Mouse (Mus musculus) heart, adult 9 months (tissue): Measurements from ENCODE around the gene Il11ra1.
"Not testable (repeated sequence)": the region's sequence is repeated elsewhere in the genome, so short reads cannot be mapped to it uniquely, and the experiment has no call there.

ENCODE experiments used
- DNase-seq, 2 experiments: peaks; one replicate each; pipeline ENCODE4 v3.0.0; 2022; ENCODE audit warnings: low spot score in 2 of 2

Gene Il11ra1

DNA sequence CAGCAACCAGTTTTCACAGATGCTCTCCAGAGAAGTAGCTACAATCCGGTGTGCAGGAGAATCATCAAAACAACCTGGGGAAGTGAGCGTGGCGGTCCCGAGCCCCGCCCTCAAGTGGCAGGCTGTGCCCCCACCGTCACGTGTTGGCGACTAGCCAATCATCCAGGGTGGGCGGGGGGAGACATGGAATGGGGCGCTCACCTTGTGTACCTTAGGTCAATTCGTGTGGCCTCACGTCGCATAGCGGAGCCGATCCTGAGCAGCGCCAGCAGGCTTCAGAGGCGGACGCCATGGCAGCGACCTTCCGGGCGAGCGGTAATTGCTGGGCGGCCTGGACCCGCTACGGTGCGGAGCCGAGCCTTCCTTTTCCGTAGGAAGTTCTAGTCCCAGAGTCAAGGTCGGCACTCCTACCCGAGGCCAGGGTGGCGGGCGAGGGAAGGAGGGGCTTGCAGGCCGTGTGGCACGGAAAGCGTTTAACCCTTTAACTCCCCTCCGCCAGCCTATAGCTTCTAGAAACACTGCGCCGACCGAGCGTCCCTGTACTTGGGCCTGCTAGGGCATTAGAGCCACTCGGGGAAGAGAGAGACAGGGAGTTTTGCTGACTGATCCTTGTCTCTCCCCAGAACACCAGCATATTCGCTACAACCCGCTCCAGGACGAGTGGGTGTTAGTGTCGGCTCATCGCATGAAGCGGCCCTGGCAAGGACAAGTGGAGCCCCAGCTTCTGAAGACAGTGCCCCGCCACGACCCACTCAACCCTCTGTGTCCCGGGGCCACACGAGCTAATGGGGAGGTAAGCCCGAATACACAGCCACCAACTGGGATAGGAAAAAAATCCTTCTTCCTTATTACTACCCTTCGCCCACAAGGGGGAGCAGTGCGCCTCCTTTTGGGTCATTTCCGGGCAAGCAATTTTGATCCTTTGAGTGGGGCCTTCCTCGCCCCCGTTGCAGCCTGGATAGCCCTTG lies 55.8 kb downstream of the Il11ra1 start, which contains the start of gene Sigmar1:
Gene Sigmar1, minus strand, starts transcription at position 820 of the 968 bp plus-strand sequence.
- DNase-seq: peak; percentile 86 to 87

DNA sequence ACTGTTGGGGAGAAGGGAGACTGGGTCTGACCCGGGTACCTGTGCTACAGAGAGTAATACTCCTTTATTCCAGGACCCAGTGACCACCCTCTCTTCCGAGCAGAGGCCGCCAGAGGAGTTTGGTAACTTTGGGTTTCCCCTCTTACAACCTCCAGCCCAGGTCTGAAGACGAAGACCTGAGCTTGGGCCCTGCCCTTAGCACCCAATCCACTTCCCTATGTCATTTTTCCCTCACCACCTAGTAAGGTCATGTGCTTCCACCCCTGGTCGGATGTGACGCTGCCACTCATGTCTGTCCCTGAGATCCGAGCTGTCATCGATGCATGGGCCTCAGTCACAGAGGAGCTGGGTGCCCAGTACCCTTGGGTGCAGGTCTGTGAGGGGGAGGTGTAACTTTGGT lies 56.7 kb downstream of the Il11ra1 start:
- no peak for DNase-seq

DNA sequence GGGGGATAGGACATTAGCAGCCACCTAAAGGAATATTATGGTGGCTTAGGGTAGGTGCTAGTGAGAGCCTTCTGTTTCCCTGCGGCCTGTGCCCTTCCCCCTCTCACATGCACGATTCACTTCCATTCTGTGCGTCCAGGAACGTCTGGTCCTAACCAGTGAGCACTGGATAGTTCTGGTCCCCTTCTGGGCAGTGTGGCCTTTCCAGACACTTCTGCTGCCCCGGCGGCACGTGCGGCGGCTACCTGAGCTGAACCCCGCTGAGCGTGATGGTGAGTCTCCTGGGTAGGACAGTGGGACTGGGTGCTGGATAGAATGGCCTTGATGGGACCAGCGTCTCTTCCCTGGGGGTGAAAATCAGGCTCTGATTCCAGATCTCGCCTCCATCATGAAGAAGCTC lies 57.5 kb downstream of the Il11ra1 start:
- no peak for DNase-seq

DNA sequence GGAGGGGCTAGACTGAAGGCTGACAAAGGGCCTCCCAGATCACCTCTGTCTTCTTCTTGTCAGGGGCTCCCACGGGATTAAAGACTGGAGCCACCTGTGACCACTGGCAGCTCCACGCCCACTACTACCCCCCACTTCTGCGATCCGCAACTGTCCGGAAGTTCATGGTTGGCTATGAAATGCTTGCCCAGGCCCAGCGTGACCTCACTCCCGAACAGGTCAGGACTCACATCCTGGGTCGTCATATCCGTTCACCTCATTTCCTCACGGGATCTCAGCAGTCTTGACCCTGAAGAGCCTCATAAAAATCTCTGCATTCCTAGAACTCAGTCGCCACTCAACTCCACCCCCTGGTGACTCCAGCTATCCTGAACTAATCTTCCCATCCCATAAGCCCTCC lies 58.2 kb downstream of the Il11ra1 start:
- no peak for DNase-seq

DNA sequence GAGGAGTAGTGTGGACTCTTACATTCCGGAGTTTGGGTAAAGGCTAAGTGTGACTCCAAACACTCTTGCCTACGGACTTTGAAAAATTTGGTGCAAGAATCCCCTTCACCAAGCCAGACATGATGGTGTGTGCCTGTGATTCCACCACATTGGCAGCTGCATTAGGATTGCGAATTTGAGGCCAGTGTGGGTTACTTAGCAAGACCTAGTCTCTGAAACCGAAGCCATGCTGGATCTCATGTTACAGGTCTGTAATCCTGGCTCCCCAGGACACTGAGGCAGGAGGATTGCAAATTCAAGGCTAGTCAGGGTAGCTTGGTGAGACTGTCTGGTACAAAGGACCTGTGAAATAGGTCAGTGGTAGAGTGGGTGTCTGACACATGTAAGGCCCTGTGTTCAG lies 58.9 kb downstream of the Il11ra1 start:
- DNase-seq: no peak

DNA sequence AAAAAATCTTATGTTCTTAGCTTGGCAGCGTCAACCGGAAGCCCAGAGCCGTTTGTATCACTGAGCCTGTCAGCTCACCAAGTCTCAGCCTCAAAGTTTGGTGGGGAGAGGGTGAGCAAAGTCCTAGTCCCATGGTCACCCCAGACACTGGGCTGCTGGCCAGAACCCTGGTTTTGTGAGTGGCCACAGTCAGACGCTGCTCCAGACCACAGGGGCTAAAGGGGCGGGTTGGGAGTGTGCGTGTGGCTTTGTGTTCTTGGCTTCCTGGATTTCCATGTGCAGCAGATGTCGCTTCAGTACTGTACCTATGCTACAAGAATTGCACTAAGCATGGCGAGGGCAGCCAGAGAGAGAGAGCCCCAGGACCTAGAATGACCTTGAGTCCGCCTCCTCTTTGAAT lies 59.4 kb downstream of the Il11ra1 start:
- no peak for DNase-seq

DNA sequence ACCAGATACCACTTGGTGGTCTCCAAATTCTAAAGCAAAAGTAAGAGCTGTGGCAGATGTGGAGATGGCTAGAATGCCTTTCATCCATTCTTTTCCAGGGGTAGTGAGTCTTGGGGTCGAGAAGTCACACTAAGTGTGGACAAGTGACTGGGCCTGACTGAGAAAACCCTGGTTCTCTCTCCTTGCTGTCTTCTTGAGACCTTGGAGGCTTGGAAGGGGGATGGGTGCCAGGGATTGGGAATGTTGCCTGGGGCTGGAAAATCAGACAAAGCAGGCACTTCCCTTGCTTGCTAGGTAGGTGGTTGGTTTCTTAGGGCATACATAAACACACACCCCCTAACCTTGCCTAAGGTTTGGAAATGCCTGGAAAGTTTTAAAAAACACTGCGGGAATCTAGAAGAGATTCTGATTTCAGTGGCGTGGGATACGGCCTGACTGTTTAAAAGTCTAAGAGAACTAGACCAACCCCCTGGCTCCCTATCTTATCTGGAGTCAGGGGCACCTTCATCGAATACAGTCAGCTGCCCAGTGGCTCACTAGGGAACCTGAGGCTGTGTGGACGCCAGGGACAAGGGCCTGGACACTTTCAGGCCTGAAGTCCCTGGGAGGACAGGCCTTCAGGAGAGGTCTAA lies 60.0 kb downstream of the Il11ra1 start:
- DNase-seq: no peak

DNA sequence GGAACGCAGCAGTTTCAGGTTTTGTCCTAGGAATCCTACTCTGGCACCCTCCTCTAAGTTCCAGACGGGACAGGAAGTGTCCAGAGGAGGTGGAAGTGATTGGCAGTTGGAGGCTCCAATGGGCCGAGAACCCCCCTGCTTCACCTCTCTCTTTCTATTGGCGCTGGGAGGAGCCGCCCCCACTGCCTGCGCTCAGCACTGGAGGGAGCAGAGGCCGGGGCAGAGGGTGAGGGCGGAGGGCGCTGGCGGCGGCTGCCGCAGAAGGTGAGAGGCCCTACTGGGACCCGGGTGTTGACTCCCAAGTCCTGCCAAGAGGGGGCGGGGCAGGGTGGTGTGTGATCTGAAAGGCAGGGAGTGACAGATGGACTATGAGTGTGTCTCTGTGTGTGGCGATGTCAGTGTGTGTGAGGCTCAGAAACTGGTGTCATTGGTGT lies 60.5 kb downstream of the Il11ra1 start:
- DNase-seq: peak; percentile 97

DNA sequence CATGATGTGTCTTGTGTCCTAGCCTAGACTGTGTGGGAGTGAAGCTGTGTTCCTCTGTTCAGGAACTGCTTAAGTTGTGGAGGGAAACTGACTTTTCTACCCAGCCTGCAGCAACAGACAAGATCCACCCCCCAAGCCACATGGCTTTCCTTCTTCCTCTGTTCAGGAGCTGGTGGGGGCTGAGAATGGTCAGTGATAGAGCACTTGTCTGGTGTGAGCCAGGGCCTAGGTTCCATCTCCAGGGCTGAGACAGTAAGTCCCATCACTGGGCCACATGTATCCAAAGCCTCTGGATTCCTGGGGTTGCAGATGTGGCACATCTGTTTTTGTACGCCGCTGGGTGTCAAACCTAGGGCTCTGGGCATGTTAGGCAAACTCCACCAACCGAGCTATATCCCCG lies 61.1 kb downstream of the Il11ra1 start:
- no peak for DNase-seq

DNA sequence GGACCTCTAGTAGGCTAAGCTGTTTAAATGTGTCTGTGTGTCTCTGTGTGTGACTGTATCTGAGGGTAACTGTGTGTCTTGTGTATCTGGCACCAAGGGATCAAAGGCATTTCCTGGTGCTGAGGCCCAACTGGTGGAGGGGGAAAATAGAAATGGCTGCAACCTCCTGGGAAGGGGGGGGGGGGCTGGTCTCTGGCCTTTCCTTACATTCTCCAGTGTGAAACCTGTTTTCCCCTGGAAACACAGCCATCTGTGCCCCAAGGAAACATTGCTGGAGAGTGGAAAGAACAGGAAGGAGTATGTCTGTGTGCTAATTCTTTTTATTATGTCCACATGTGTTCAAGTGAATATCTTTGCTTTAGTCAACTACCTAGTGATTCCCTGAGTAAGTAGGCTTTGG lies 61.9 kb downstream of the Il11ra1 start:
- no peak for DNase-seq

DNA sequence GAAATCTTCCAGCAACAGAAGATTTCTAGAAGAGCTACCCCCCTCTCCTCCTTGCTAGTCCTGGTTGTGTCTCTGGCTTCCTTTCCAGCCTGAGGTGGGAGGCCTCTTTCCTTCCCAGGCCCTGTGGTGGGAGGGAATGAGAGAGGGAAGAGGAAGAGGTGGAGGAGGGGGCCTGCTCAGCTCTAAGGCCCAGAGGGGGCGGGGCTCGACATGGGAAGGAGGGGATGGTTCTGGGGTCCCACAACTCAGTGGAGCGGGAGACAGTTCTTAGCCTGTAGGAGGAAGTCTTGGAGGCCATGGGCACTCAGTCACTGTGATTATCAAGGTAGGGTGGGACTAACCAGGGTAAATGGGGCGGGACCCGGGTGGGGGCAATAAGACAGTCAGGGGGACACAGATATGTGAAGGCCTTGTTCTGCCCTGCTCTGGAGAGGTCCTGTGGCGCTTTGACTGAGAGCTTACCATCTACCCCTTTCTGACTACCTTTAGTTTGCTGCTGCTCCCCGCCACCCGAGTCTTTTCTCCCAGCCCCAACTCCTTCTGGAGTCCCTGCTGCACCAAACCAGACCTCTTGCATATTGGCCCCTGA lies 62.4 kb downstream of the Il11ra1 start:
- no peak for DNase-seq

DNA sequence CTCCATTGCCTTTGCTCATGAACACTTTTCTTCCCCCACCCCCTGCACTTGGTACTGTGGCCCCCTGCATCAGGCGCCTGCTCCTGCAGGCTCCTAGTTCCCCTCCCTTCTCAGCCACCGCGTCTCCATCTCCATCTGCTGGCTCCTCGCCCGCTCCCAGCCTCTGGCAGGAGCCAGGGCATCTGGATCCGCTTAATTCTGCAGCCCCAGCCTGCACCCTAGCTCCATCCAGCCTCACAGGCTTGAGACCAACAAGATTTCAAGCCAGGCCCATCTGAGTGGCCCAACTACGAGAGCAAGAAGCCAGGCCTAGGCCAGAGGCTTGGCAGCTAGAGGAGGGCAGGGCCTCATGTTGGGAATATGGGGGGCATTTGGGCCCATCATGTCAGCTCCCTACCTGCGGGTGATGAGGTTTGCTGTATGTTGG lies 62.9 kb downstream of the Il11ra1 start:
- peak; percentile 57 to 64 for DNase-seq

DNA sequence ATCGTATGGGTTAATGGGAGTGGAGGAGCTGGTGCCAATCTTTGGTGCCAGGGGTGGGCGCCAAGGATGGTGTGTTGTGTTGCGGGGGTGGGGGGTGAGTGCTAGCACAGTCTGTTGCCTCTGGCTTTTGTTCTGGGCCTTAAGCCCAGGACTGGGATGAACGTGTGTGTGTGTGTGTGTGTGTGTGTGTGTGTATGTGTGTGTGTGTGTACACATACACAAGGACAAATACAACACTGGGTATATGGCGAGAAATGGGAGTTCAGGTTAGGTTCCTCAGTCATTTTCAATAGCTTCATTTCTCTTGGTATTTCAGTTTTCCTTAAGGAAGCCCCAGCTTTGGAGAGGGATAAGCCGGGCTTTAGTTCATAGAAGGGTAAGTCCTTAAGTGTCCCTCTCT lies 63.4 kb downstream of the Il11ra1 start:
- DNase-seq: not testable (repeated sequence)

DNA sequence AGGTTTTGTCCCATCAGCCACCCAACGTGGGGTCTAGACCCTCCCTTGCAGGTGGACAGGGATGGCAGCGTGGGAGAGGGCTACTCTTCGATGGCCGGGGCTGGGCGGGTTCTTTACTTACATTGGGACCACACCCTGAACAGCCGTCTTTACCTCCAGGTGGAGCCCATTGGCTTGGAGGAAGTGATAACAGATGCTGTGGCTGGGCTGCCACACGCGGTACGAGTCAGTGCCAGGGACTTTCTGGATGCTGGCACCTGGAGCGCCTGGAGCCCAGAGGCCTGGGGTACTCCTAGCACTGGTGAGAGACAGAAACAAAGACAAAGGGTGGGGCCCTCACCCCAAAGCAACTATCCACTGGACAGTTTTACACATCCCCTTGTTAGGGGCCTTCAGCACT lies 67.5 kb downstream of the Il11ra1 start:
- DNase-seq: not testable (repeated sequence)

DNA sequence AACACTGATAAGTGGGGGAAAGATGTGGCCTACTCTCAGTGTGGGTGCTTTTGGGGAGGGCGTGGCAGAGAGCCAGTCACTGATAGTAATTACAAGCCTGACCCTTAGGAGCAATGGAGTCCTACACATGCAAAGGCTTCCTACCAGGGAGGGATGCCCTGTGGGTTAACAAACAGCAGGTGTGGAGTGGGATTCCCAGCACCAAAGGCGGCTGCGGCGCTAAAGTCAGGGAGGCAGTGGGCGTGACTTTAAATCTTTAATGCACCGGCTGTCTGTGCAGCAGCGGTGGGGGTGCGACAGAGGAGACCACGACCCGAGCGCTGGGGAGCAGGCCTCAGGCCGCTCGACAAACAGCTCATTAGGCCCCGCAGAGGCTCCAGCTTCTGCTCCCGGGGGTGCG lies 73.2 kb downstream of the Il11ra1 start:
- not testable (repeated sequence) for DNase-seq

DNA sequence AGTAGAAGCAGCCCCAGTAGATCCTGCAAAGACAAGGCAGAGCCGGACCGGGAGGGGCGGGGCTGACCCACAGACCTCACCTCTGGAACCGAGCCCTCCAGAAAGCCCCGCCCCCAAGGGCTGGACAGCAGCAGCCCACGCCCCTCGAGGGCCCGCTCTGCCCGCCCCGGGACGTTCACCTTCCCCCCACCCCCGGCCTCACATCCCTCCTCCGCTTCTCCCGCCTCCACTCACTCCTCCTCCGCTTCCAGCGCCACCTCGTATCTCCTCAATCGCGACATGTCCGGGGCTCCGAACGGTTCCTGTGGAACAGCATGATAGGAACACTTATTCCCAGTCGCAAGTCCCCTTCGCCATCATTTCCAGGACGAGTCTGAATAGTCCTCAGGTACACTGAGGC lies 73.7 kb downstream of the Il11ra1 start:
- peak; percentile 73 to 76 for DNase-seq

DNA sequence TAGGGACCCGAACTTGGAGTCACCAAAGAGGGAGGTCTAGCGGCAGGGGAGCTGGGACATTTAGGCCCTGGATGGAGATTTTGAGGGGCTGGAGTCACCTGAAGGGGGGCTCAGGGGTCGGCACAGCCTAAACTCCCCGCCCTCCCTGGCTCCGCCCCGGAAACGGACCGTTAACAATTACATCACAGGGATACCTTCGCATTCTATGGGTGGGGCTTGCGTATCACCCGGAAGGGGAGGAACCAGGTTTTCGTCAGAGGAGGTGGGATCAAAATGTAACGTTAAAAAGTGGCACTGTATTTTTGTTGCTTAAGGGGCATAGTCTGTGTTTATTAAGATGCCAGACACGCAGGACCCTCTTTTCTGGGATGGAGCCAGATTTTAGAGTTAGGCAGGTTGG lies 74.2 kb downstream of the Il11ra1 start, which contains the start of gene Ccl27a:
Gene Ccl27a, minus strand, starts transcription at position 246 of the 400 bp plus-strand sequence.
- peak; percentile 78 to 82 for DNase-seq

DNA sequence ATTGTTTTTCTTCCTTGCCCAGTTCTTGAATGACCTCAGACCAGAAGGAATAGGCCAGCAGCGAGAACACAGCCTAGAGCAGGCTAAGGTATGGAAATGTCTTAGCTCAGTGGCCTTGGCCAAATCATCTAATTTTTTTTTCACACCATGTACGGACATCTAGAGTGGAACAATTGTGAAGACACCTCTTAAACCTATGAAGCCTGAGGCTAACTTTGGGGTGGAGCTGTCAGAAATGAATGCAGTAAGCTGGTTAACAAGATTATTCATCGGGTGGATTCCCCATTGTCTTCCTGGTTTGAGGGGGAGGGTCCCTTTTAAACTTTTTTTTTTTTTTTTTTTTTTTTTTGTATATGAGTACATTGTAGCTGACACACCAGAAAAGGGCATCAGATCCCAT lies 74.7 kb downstream of the Il11ra1 start:
- not testable (repeated sequence) for DNase-seq

DNA sequence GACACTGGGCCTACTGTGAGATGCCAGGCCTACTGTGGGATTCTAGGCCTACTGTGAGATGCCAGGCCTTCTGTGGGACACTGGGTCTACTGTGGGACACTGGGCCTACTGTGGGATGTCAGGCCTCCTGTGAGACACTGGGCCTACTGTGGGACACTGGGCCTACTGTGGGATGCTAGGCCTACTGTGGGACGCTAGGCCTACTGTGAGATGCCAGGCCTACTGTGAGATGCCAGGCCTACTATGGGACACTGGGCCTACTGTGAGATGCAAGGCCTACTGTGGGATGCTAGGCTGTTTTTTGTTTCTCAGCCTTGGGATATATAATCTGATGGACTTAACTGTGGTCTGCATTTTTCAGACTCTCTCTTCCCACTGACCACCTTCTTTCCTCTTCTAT lies 76.1 kb downstream of the Il11ra1 start:
- not testable (repeated sequence) for DNase-seq

DNA sequence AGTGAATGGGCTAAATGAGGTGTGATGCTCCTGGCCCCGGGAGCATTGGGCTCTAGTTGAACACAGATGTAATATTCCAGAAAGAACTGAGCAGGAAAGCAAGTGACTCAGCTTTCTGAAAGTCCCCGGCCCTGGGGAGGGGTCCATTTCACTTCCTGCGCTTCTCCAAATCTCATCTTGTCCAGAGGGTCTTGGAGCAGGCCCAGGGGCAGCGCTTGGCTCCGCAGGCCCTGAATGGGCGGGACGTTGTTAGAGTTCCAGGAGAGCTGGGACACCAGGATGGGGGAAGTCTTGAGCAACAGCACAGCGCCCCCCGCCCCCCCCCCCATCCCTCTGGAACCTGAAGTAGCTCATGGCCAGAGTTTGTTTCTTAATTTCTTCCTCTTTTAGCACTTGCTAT lies 81.5 kb downstream of the Il11ra1 start:
- peak in 1 of 2 experiments; percentile 46 for DNase-seq

DNA sequence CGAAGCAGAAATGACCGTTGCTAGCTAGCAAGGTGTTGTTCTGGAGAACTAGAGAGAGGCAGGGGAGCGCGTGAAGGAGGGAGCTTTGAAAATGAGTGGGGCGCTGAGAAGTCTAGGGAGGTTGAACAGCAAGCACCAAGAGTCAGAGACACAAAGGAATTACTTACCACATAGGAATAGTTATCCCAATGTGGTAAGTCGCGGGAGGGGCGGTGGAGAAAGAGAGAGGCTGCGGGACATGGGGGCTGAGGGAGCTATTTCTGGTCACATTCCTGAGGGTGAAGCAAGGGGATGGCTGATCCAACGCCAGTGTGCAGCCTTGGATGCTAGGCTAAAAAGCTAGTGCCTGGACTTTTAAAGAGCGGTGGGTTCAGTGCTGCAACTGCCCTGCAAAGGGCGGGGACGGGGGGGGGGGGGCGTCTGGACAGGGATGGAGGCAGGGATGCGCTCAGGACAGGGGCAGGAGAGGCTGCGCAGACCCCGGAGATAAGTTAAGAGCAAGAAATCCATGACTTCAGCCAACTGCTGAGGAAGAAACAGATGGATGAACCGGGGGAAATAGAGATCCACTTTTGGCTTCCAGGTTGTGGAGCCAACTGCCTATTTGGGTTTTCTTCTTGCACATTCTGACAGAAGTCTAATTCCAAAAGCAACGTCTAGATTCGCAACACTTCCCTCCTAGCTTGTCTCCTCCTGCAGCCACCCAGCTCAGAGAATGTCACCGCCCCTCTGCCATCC lies 82.1 kb downstream of the Il11ra1 start:
- DNase-seq: not testable (repeated sequence)

DNA sequence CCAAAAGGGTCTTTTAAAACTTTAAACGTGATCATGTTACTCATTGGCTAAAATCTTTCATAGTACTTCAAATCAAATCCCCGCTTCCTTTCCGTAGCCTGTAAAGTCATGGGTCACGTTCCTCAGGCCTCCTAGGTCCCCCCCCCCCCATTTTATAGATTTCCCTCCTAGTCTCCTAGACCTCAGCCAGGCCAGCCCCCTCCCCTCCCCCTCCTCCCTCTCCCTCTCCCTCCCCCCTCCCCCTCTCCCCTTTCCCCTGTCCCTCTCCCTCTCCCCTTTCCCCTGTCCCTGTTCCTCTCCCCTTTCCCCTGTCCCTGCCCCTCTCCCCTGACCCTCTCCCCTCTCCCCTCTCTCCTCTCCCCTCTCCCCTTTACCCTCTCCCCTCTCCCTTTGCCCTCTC lies 82.9 kb downstream of the Il11ra1 start:
- not testable (repeated sequence) for DNase-seq
